Comparison of ENCODE assay signal across 18 mouse cellular contexts in the genomic region with DNA sequence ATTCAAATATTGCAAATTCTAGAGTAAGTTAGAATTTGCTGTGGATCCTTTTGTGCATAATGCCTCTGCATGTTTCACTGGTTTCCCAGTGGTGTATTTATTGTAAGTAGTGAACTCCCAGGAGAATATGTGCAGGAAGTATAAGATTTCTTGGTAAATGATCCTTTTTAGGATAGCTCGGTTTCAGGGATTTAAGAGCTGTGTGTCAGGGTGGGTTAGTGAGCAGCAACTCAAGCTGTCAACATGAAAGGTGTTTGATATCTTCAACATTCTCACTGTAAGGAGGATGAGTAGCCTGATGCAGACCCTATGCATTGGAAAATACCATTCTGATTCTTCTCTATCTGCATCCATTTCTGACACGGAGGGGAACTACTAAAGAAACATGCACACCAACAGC.
"Had no signal": no experiment of that assay in that cellular context is flagged by ENCODE, and none has a peak within 500 bp of the region (broad histone marks: within the 10 kb centered on the region; RNA-seq: fewer than 3 reads in every experiment).

No protein-coding gene starts in this region.

- DNase-seq: liver, postnatal 0 days; lung, adult 2 months; lung, postnatal 14 days; lung, postnatal 36 days; midbrain, embryonic 14.5 days; right cerebral cortex, postnatal 14 days; thymus, adult 2 months; thymus, postnatal 25 days; thymus, postnatal 4 days had no signal

- H3K9ac ChIP-seq: liver, postnatal 0 days; lung, embryonic 15.5 days; midbrain, embryonic 12.5 days; neural tube, embryonic 12.5 days; stomach, embryonic 15.5 days had no signal

- H3K27ac ChIP-seq: lung, embryonic 15.5 days; macrophage; midbrain, embryonic 12.5 days; neural tube, embryonic 12.5 days; stomach, embryonic 15.5 days; stomach, postnatal 0 days had no signal

- H3K36me3 ChIP-seq: lung, embryonic 15.5 days; midbrain, embryonic 12.5 days; neural tube, embryonic 12.5 days; stomach, embryonic 15.5 days had no signal

- H3K4me3 ChIP-seq: lung, embryonic 15.5 days; megakaryocyte, embryonic 14.5 days; midbrain, embryonic 12.5 days; neural tube, embryonic 12.5 days; stomach, embryonic 15.5 days had no signal

- H3K4me1 ChIP-seq: lung, embryonic 15.5 days; megakaryocyte, embryonic 14.5 days; midbrain, embryonic 12.5 days; neural tube, embryonic 12.5 days; stomach, embryonic 15.5 days had no signal

- H3K27me3 ChIP-seq: lung, embryonic 15.5 days; megakaryocyte, embryonic 14.5 days; midbrain, embryonic 12.5 days; neural tube, embryonic 12.5 days; stomach, embryonic 15.5 days had no signal

- H3K9me3 ChIP-seq: lung, embryonic 15.5 days; megakaryocyte, embryonic 14.5 days; midbrain, embryonic 12.5 days; neural tube, embryonic 12.5 days; stomach, embryonic 15.5 days had no signal

- H3K4me2 ChIP-seq: lung, embryonic 15.5 days; midbrain, embryonic 12.5 days; neural tube, embryonic 12.5 days; stomach, embryonic 15.5 days had no signal

- ATAC-seq: liver, postnatal 0 days; lung, postnatal 0 days; midbrain, embryonic 16.5 days had no signal
